Mouse (Mus musculus) layer of hippocampus, postnatal 25 days (tissue): ENCODE results near the gene Lrp1. TPM values are rescaled to one million over a fixed set of nuclear protein-coding genes. Genes with fewer than 3 reads are reported as not detected.

Experiments
- DNase-seq, 2 experiments: peaks; one replicate each; pipeline ENCODE4 v3.0.0; 2022; ENCODE audit warnings: mixed read lengths in 2 of 2, low spot score in 1 of 2; ENCODE audit errors: extremely low spot score in 1 of 2
- total RNA-seq, 2 experiments: library from RNA; stranded (reverse); gene quantifications; 2 replicates each; pipeline ENCODE4 v1.2.3; 2021

The Lrp1 gene
- total RNA-seq, 2 experiments from 2014 or later: 259 to 316 TPM

DNA sequence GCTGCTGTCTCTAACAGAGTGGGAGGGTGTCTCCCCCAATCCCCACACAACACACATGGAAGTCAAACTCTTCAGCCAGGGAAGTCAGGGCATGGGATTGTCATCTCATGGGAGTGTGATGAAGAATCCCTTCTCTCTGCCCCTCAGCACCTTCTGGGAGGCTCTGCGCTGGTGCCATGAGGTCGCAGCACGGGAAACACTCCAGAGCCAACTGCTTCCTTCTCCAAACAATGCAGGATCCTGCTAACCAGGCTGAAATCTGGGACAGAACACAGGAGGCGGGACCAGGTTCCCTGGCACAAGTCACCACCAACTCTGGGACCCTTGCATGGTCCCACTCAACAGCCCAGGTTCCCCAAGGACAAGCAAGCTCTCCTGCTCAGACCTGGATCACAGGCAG is 3.7 kb downstream of the Lrp1 start:
- no peak for DNase-seq

DNA sequence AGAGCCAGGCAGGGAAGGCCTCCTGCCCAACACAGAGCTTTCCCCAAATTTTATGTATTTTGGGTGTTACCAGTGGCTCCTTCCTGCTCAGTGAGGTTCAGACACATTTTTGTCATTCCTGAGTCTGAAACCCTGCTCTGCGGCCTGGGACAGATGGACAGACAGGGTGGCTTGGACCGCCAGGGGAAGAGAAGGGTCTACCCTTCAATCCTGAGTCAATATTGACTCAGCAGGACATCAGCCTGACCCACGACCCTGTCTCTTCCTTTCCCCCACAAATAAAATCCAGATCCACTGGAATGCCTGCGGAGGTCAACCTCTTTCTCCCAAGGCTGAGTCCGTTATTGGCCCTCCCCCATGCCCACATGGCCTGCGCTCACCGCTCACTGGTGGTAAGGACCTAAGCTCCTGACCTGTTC is 4.7 kb downstream of the Lrp1 start:
- no peak for DNase-seq

DNA sequence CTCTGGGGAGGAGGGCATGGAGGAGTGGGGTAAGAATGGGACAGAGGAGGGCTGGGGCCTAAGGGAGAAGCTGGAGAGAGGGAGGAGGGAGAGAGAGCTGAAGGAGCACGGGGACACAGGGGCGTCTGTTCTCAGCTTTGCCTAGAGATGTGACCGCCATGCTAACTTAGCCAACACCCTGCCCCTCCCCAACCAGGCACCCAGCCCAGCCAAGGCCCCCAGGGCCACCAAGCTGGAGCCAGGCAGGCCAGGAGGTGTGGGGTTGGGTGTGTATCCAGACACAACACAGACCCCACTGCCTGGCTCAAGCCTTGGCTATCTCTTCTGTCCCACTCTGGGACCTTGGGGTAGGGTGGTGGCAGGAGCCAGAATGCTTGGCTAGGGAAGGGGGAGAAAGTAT is 5.4 kb downstream of the Lrp1 start:
- DNase-seq: no peak

DNA sequence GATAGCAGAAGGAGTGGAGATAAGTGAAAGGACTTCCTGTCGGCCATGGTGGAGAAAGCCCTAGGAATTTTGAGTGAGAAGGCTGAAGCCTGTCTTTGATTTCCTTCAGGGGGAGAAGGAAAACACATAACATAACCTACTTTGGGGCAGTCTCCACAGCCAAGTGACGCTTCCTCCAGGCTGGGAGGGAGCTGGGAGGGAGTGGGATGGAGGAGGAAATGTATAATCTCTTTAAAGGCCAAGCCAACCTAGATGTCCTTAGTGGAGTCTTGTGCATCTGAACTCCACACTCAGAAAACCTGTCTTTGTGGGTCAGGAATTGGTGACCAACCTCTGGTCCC is 5.9 kb downstream of the Lrp1 start:
- DNase-seq: no peak

DNA sequence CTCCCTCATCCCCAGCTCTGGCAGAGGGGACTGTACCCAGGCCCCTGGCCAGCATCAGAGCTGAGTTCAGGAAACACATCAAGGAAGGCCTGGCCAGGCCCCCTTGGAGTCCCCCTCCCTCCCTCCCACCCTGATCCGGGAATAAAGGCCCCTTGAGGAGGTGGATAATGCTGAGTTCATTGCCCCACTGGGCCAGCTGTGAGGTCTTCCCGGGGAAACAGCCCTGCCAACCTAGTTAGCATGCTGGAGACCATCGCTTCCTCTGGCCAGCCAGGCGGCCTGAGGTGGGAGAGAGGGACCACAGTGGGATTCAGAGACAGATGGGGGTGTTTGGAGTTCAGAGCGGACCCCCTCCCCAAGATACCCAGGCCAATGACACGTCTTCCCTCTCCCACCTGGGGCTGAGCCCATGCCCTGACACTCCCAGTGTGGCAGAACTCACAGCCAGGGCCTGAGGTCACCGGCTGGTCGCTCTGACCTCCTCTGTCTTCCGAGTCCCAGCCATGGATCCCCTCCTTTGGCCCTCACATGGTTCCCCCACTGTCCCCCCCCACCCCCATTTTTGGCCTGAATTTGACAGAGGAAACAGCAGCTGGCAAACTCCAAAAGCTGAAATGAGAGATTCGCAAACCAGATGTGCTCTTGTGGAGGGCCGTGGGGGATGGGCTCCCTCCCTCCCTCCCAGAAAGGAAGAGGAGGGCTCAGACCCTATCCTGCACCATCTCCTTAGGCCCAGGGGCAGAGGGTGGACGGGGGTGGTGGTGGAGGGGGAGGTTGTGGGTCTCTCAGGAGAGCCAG is 6.5 kb downstream of the Lrp1 start:
- DNase-seq: no peak

DNA sequence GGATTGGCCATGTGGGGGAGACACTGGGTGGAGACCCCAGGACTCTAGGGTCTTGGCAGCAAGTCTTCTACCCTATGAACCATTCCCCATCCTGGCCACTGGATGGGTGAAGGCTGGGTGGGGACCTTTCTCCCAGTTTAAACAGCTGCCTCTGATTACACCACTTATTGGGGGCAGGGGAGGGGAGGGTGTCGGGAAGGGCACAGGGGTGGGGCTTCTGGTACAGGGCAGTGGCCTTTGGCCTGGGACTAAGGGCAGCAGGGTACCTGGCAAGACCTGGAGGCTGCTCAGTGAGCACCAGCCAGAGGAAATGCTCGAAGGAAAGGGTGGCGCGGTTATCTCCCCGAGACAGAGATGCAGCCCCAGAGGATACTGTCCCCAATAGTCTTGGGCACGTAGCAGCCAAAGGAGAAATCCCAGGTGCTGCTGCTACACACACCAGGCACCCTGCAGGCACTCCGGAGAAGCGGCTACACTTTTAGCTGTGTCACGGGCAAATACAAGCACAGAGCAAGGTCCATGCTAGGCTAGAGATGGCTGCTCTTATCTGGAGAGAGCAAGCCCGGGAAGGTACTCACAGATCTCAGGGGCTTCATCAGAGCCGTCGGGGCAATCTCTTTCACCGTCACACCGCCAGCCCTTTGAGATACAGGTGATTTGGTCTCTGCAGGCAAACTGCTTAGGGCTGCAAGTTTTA is 8.7 kb downstream of the Lrp1 start:
- no peak for DNase-seq

DNA sequence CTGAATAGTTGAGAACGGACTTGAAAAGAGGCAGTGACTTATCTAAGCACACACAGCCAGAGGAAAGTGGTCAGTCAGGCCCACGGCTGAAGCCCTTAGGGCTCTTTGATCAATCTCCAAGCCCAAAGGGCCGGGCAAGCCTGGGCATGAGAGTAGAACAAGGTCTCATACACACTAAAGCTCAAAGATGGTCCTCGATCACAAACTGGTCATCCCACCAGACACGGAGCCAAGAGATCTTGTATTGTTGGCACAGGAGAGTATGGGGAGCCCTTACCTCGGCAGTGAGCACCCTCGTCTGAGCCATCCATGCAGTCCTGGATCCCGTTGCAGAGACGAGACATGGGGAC is 10.9 kb downstream of the Lrp1 start:
- no peak for DNase-seq

DNA sequence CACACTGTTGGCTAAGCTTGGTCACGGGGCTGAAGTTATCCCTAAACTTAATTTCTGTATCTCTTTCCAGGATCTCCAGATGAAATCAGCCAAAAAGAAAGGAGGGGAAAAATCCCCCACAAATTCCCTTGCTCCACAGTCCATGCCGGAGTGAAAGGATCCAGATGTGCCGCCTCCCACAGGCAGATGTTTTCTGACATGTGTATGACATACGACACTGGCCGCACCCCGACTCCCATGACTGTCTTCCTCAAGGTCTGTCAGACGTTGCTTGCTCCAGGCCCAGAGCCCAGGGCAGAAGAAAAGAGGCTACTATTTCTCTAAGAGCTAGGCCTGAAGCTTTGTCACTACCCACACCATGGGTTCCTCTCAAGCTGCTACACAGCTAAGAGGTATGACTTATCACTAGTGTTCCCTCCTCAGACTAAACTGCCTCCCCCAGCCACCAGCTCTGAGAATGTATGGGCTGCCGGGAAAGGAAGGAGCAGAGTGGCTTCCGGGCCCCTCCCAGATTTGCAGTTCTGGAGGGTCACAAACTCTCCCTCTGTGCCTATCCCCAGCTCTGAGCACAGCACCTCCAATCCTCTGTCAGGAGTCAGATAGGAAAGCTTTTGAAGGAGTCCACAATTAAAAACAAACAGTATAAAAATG is 11.4 kb downstream of the Lrp1 start:
- DNase-seq: no peak

DNA sequence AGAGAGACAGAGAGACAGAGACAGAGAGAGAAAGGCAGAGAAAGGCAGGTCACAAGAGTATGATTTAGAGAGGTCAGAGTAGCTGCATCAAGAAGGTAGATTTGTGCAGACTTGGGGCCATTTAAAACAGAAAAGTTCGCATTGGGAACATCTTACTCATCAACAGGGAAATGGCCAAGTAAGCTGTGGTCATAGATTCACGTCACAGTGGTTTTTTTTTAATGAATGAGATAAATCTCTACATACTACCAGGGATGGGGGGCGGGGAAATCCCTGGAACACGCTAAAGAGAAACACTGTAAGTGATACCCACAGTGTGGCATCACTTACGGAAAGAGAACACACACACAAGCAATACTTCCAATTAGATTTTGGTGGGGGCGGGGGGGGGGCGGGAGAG is 13.9 kb downstream of the Lrp1 start:
- no peak for DNase-seq

DNA sequence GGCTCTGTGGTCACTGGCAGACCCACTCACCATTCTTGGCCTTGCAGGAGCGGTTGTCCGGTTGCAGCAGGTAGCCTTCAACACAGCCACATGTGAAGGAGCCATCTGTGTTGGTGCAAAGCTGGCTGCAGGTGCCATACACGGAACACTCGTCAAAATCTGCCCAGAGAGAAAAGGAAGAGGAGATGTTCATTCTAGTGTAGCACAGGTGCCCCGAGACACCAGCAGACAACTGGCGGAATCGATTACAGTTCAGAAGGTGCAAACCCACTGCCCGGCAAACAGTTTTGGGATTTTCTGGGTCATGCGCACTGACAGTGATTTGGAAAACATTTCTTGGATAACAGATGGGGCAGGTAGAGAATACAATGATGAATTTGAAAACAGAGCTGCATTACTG is 15.2 kb downstream of the Lrp1 start:
- no peak for DNase-seq

DNA sequence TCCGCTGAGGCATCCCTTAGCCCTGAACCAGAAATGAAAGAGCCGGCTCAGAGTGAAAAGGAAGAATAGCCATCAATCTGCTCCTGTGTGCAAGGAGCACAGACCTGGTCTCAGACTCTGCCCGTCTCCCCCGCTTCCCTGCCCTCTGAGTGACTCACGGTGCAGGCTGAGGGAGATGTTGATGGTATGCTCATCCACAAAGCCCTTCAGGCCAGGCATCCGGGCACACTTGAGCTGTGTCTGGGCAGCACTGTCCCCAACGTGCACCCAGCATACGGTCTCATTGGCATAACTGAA is 15.7 kb downstream of the Lrp1 start:
- no peak for DNase-seq

DNA sequence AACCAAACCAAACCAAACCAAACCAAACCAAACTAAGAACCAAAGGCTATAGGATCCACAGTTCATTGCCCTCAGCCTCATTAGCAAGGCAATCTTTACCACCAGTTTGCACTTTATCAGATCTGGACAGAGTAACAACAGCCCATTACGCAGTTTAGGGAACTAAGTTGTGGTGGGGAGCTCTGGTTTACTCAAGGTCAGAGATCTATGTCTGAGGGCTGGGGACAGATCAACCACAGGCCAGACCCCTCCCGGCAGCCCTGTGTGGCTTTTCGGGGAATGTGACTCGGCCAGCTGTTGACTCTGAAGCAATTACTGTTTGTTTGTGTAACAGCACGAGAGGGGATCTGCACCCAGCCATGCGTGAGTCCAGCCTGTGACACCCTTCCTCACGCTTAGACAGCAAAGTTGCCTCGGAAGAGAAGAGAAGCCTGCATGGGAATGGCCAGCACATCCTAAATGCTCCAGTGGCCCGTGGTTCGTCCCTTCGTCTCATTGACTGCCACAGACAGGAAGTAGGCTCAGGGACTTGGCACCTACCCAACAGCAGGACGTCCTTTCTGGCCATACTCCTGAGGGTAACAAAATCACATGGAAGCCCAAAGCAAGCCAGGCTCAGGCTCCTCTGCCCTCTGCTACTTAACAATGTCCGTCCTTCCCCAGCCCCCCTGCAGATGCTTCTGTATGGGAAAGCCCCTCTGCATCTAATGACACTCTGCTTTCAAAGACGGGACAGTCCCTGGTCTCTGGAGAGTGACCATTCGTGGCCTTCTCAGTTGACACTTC is 16.3 kb downstream of the Lrp1 start:
- no peak for DNase-seq

DNA sequence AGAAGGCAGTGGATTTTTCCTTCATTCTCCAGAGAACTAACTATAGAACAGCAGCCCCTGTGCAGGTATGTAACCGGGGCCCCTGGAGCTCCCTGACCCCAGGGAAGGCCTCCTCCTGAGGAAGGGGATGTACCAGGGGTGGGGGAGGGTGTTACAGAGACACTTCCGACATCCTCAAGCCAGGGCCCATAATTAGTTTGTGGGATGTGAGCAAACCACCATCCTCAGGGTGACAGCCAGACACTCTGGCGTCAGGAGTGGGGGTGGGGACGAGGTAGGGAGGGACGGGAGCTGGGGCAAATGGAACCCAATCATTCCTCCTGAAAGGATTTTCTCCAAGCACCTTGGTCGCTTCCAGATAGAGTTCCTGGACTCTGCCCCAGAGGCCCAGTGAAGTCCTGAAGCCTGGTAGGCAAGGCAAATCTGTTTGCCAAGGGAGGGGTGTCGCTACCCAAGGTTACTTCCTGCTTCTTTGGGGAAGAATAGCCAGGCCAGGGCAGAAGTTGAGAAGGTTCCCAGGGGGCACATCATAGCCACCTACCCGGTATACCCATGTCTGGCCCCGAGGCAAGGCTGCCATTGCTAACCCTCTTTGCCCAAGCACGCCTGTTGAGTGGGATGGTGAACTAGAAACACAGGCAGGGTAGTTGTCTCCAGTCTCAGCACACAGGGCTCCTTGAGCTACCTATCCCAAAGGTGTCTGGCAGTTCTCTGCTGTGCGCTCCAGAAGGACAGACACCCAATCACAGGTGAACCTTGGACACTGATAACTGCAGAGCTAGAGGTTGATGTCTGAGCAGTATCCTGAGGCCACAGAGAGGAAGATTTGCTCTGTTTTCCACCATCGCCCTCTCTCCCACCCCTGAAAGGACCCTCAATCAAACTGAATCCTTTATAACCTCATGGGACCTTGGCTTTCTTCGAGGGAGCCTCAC is 17.2 kb downstream of the Lrp1 start:
- no peak for DNase-seq

DNA sequence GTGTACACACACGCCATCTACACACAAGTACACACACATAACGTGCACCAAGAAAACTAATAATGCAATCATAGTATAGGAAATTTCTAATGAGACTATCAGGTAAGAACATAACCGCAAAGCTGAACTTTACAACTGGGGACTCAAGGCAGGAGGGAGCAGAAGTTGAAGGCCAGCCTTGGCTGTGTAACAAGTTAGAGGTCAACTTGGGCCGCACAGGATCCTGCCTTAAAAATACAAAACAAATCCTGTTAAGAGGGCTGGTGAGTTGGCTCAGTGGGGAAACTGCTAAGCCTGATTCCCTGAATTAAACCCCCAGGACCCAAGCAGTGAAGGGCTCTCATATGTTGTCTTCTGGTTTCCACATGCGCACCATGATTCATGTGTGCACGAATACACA is 18.8 kb downstream of the Lrp1 start:
- no peak for DNase-seq

DNA sequence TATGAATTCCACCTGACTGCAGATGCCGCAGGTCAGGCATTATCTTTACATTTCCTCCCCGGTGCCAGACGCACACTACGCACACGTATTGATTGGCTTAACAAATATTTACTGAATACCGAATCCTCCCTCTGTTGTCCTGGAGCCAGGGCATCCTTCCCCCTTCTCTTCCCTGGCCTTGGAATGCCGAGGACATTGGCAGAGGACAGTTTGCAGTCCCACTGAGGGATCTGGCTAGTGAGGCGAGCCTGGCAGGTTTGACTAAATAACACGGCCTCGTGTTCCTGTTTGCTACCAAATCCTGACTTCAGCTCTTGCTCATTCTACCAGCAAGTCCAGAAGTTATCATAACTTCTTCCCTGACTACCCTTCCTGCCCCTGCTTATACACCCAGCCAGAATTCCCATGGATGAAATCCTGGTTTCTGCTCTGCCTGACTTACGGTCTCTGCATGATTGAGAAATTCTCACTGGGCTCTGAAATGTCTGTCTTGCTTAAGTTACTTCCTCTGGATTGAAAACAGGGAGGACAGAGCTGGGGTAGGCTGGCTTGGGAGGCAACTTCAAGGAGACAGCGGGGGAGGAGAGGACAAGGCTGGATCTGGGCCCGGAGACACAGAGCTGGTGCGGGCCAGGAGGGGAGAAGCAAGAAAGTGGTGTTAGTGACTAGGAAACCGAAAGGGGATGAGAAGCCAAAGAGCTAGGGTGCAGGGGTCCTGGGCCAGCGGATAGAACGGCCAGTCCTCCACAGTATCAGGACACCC is 21.0 kb downstream of the Lrp1 start:
- no peak for DNase-seq

DNA sequence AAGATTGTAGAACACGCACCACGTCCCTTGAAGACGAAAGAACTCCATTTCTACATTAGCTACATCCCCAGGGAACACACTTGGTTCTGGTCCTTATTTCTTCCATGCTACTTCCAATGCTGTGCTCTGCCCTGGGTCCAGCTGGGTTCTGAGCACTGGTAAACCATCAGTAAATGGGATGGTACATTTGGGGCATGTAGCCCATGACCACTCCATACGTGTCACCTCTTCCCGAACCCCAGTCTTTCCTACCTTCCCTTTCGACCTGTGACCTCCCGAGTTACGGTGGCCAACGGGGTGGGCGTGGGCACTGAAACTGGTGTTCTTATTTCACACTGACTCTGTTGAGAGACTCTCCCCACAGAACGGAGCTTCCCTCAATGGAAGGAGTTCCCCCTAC is 21.7 kb downstream of the Lrp1 start:
- DNase-seq: no peak

DNA sequence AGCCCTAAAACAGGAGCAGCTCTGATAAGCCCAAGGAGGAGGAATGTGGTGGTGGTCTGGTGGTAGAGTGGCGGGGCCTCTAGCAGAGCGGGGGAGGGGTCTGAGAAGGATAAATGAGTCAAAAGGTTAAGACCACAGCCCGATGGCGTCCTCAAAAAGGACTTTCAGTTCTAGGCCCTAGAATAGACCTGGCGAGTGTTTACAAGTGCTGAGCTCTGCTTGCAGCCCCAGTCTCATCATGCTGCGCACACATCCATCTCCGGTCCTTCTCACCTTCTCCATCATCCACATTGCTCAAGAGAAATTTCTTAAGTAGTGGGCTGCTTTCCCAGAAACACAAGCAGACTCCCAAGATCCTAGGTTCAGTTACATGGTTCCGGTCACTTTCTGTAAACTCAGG is 22.3 kb downstream of the Lrp1 start:
- no peak for DNase-seq

DNA sequence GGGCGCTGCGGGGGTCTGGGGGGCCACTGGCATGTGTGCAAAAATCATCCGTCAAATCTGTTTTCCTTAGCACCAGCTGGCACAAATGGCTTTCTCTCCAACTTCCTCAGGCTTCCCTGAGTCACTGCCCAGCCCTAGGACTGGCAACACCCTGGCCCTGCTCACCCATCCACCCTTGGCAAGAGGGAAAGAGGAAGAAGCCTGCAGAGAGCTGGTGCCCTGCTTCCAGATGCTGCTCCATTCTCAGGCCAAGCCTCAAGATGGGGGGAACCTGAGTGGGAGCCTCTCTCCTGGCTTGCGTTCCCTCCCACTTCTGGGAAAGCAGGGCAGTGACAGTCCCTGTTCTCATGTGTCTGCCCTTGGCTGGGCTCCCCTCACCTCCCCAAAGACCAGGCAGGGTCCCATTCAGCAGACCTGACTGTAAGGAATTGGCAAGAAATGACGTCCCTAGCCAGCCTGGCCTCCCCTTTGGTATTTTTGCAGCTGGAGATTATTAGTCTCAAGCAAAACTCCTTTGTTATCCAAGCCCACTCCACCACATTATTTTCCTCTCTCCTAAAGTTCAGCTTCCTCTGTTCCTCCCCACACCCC is 23.5 kb downstream of the Lrp1 start:
- DNase-seq: no peak

DNA sequence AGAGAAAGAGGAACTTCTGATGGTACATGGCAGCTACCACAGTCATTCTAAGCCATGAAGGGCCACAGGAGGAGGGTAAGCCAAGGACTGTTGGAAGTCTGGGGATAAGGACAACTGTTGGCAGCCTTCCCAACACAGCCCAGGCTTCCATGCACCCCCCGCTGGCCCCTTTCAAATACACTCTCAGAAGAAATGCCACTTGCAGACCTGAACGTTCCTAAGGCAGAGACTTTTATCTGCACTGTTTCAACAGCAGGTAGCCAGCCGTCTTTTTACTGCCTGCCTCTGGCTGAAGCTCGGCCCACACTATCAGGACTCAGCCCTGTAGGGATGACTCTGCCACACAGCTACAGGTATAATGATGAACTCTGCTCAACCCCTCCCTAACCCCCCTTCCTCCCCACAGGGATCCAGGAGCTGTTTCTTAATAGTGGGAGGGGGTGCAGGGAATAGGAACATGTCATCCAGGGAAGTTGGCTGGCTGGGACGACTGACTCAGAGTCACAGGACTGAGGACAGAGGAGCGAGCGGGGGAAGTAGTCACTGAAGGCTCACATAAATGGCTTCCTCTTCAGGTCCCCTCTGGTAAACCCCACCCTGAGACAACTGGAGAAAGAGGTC is 24.5 kb downstream of the Lrp1 start:
- DNase-seq: no peak
